Mouse (Mus musculus): Measurements from ENCODE around the gene Tspan2.

Gene Tspan2

GRCm38 (mm10) chr3:102748686-102749085, 14.4 kb downstream of the Tspan2 start:
- no peaks in the 10 kb centered on the region for H3K9me3 ChIP-seq (ENCODE audit: low read length)
- TF ChIP-seq CTCF (conservative IDR thresholded peaks at IDR 0.05; ENCODE audit: low read length) (no peak), POU5F1 (IDR thresholded peaks at IDR 0.05; ENCODE audit: borderline replicate concordance, low read length) (no peak), NANOG (IDR thresholded peaks at IDR 0.05; ENCODE audit: borderline replicate concordance, low read length) (no peak)

GRCm38 (mm10) chr3:102751136-102751535, 16.8 kb downstream of the Tspan2 start:
- TF ChIP-seq CTCF (conservative IDR thresholded peaks at IDR 0.05; ENCODE audit: low read length) (no peak), POU5F1 (IDR thresholded peaks at IDR 0.05; ENCODE audit: borderline replicate concordance, low read length) (no peak), NANOG (IDR thresholded peaks at IDR 0.05; ENCODE audit: borderline replicate concordance, low read length) (no peak)
- no peaks in the 10 kb centered on the region for H3K27me3 ChIP-seq (ENCODE audit: insufficient read depth, low read length)
- H3K36me3 ChIP-seq (ENCODE audit: insufficient read depth, low read length), result no peaks in the 10 kb centered on the region
- peaks cover 12% of the 10 kb centered on the region for H3K4me1 ChIP-seq (replicated peaks; ENCODE audit: low read depth, low read length)
- no peaks in the 10 kb centered on the region for H3K9me3 ChIP-seq (ENCODE audit: low read length)
- H3K4me3 ChIP-seq (replicated peaks; ENCODE audit: low read length), result no peak overlapping the region

More at GRCm38 (mm10) chr3:102748686-102749085, 14.4 kb downstream of the Tspan2 start:
- Histone ChIP-seq H3K27me3 (ENCODE audit: insufficient read depth, low read length) (no peaks in the 10 kb centered on the region), H3K4me3 (replicated peaks; ENCODE audit: low read length) (no peak overlapping the region), H3K4me1 (replicated peaks; ENCODE audit: low read depth, low read length) (peaks cover 13% of the 10 kb centered on the region), H3K36me3 (ENCODE audit: insufficient read depth, low read length) (no peaks in the 10 kb centered on the region)

GRCm38 (mm10) chr3:102751536-102751935, 17.2 kb downstream of the Tspan2 start:
- peaks cover 13% of the 10 kb centered on the region for H3K4me1 ChIP-seq (replicated peaks; ENCODE audit: low read depth, low read length)
- no peaks in the 10 kb centered on the region for H3K36me3 ChIP-seq (ENCODE audit: insufficient read depth, low read length)
- H3K9me3 ChIP-seq (ENCODE audit: low read length), result no peaks in the 10 kb centered on the region
- no peak overlapping the region for H3K4me3 ChIP-seq (replicated peaks; ENCODE audit: low read length)
- TF ChIP-seq CTCF (conservative IDR thresholded peaks at IDR 0.05; ENCODE audit: low read length) (no peak), NANOG (IDR thresholded peaks at IDR 0.05; ENCODE audit: borderline replicate concordance, low read length) (no peak), POU5F1 (IDR thresholded peaks at IDR 0.05; ENCODE audit: borderline replicate concordance, low read length) (no peak)
- H3K27me3 ChIP-seq (ENCODE audit: insufficient read depth, low read length), result no peaks in the 10 kb centered on the region

- Histone ChIP-seq H3K4me3 (replicated peaks; ENCODE audit: low read length) (no peak overlapping the region), H3K27me3 (ENCODE audit: insufficient read depth, low read length) (no peaks in the 10 kb centered on the region), H3K36me3 (ENCODE audit: insufficient read depth, low read length) (no peaks in the 10 kb centered on the region), H3K4me1 (replicated peaks; ENCODE audit: low read depth, low read length) (peaks cover 8% of the 10 kb centered on the region), H3K9me3 (ENCODE audit: low read length) (no peaks in the 10 kb centered on the region)
- TF ChIP-seq POU5F1 (IDR thresholded peaks at IDR 0.05; ENCODE audit: borderline replicate concordance, low read length) (no peak), NANOG (IDR thresholded peaks at IDR 0.05; ENCODE audit: borderline replicate concordance, low read length) (no peak), CTCF (conservative IDR thresholded peaks at IDR 0.05; ENCODE audit: low read length) (no peak)
Observed at GRCm38 (mm10) chr3:102752053-102752452, 17.7 kb downstream of the Tspan2 start.

DNA sequence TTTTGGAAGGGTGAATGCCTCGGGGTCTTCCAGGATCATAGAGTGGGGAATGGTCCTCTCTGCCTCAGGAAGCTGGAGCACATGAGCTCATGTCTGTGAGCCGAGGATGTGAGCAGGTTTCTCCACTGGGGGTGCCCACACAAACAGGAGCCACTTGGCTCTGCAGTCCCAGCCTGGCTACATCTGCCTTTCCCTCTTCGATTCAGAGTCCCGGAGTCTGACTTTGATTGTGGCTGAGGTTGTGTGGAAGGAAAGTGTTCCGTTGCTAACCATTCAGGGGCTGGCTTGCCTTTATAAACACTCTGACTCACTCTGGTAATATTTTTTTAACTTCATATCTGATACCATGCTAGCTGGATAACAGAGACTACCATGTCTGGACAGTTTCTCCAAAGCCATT, 18.1 kb downstream of the Tspan2 start:
- Histone ChIP-seq H3K4me3 (replicated peaks; ENCODE audit: low read length) (no peak overlapping the region), H3K27me3 (ENCODE audit: insufficient read depth, low read length) (no peaks in the 10 kb centered on the region), H3K9me3 (ENCODE audit: low read length) (no peaks in the 10 kb centered on the region), H3K4me1 (replicated peaks; ENCODE audit: low read depth, low read length) (peaks cover 6% of the 10 kb centered on the region; the same call in 1 of the 2 replicates), H3K36me3 (ENCODE audit: insufficient read depth, low read length) (no peaks in the 10 kb centered on the region)
- TF ChIP-seq POU5F1 (IDR thresholded peaks at IDR 0.05; ENCODE audit: borderline replicate concordance, low read length) (no peak), NANOG (IDR thresholded peaks at IDR 0.05; ENCODE audit: borderline replicate concordance, low read length) (no peak), CTCF (conservative IDR thresholded peaks at IDR 0.05; ENCODE audit: low read length) (no peak)

DNA sequence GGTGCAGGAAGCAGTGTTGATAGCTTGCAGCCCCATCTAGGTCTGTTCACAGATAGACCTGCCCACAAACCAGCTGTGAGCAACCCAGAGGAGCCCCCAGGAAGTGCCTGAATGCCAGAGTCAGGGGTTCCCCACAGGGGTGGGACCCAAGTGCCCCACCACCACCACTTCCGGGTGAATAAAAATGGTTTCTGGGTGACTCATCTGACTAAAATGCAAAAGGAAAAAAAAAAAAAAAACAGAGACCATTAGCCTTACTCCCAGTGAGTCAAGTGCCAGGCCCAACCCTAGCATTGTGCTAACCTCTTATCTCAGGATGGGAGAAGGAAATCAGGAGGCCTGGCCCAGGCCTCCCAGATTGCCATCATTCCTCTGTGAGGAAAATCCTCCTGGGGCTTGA, 21.5 kb downstream of the Tspan2 start:
- no peak for TF ChIP-seq CTCF (conservative IDR thresholded peaks at IDR 0.05; ENCODE audit: low read length)
- TF ChIP-seq NANOG (IDR thresholded peaks at IDR 0.05; ENCODE audit: borderline replicate concordance, low read length), result no peak
- no peak for TF ChIP-seq POU5F1 (IDR thresholded peaks at IDR 0.05; ENCODE audit: borderline replicate concordance, low read length)
- Histone ChIP-seq H3K36me3 (ENCODE audit: insufficient read depth, low read length) (no peaks in the 10 kb centered on the region), H3K4me3 (replicated peaks; ENCODE audit: low read length) (no peak overlapping the region), H3K9me3 (ENCODE audit: low read length) (no peaks in the 10 kb centered on the region), H3K4me1 (replicated peaks; ENCODE audit: low read depth, low read length) (0 out of 2 replicates have a peak, but pooled peaks cover 2% of the 10 kb centered on the region), H3K27me3 (ENCODE audit: insufficient read depth, low read length) (no peaks in the 10 kb centered on the region)

DNA sequence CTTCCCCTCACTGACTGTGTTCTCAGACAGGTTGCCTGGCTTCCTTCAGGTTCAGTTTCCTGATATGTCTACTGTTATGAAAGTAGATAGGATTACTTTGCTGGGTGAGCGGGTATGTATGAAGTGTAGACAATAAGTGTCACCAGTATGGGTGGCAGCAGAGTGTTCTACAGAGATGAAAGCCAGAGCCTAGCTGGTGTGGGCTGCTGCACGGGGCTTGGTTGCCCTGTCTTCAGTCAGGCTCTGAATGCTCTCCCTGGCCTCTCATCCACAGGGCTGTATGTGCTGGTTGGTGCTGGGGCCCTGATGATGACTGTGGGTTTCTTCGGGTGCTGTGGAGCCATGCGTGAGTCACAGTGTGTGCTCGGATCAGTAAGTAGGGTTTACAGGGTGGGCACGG, 22.7 kb downstream of the Tspan2 start:
- H3K9me3 ChIP-seq (ENCODE audit: low read length), result no peaks in the 10 kb centered on the region
- TF ChIP-seq POU5F1 (IDR thresholded peaks at IDR 0.05; ENCODE audit: borderline replicate concordance, low read length), result no peak
- TF ChIP-seq NANOG (IDR thresholded peaks at IDR 0.05; ENCODE audit: borderline replicate concordance, low read length), result no peak
- TF ChIP-seq CTCF (conservative IDR thresholded peaks at IDR 0.05; ENCODE audit: low read length), result no peak
- no peaks in the 10 kb centered on the region for H3K27me3 ChIP-seq (ENCODE audit: insufficient read depth, low read length)
- no peaks in the 10 kb centered on the region for H3K36me3 ChIP-seq (ENCODE audit: insufficient read depth, low read length)
- 0 out of 2 replicates have a peak, but pooled peaks cover 2% of the 10 kb centered on the region for H3K4me1 ChIP-seq (replicated peaks; ENCODE audit: low read depth, low read length)
- no peak overlapping the region for H3K4me3 ChIP-seq (replicated peaks; ENCODE audit: low read length)

GRCm38 (mm10) chr3:102760236-102760635, 25.9 kb downstream of the Tspan2 start:
- Histone ChIP-seq H3K4me3 (replicated peaks; ENCODE audit: low read length) (no peak overlapping the region), H3K36me3 (ENCODE audit: insufficient read depth, low read length) (no peaks in the 10 kb centered on the region), H3K27me3 (ENCODE audit: insufficient read depth, low read length) (no peaks in the 10 kb centered on the region), H3K9me3 (ENCODE audit: low read length) (no peaks in the 10 kb centered on the region), H3K4me1 (replicated peaks; ENCODE audit: low read depth, low read length) (0 out of 2 replicates have a peak, but pooled peaks cover 2% of the 10 kb centered on the region)
- TF ChIP-seq CTCF (conservative IDR thresholded peaks at IDR 0.05; ENCODE audit: low read length) (no peak), POU5F1 (IDR thresholded peaks at IDR 0.05; ENCODE audit: borderline replicate concordance, low read length) (no peak), NANOG (IDR thresholded peaks at IDR 0.05; ENCODE audit: borderline replicate concordance, low read length) (no peak)

DNA sequence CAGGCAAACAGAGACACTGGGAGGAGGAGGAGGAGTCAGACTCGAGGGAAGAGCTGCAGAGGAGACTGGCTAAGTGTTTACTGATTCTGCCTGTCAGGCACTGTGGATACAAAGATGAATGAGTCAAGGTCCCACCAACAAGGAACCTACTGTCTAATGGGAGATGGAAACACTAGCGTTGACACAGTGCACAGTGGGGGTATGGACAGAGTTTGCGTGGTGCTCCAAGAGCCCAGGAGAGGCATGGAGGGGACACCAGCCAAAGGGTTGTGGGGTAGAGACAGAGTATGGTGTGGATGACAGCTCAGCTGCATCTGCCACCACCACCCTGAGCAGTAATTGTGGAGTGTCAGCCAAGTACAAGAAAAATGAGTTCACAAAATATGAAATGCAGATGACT, 28.1 kb downstream of the Tspan2 start:
- H3K4me1 ChIP-seq (replicated peaks; ENCODE audit: low read depth, low read length), result no peaks in the 10 kb centered on the region
- H3K36me3 ChIP-seq (ENCODE audit: insufficient read depth, low read length), result no peaks in the 10 kb centered on the region
- no peaks in the 10 kb centered on the region for H3K27me3 ChIP-seq (ENCODE audit: insufficient read depth, low read length)
- H3K9me3 ChIP-seq (ENCODE audit: low read length), result no peaks in the 10 kb centered on the region
- TF ChIP-seq NANOG (IDR thresholded peaks at IDR 0.05; ENCODE audit: borderline replicate concordance, low read length) (no peak), CTCF (conservative IDR thresholded peaks at IDR 0.05; ENCODE audit: low read length) (no peak), POU5F1 (IDR thresholded peaks at IDR 0.05; ENCODE audit: borderline replicate concordance, low read length) (no peak)
- H3K4me3 ChIP-seq (replicated peaks; ENCODE audit: low read length), result no peak overlapping the region

Data from E14TG2a.4 (cell line).